Comparison of ENCODE assay signal across 14 mouse cellular contexts in the genomic region with DNA sequence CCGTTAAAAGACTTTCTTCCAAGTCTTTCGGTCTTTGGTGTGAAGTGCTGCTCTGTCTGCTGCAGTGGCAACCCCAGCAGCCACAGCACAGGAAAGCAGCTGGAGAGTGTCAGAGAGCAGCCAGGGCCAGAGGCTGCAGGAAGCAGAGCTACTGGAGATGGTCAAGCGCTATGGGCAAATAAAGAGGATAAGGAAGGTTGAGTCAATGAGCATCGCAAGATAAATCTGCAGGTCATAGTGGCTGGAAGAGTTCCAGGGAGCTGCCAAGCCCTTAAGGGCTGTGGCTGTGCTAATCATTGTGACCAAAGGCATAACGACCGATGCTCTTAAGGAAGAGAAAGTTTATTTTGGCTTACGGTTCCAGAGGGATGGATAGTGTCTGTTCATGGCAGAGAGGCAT.
DNase-seq lines count a peak whose midpoint lies in the region; ATAC-seq and TF ChIP-seq lines count a peak whose summit lies in the region.
"Had no signal": no experiment of that assay in that cellular context is flagged by ENCODE, and none has a peak within 500 bp of the region (broad histone marks: within the 10 kb centered on the region; RNA-seq: fewer than 3 reads in every experiment).

No protein-coding gene starts in this region.

- H3K27ac ChIP-seq in heart, embryonic 10.5 days = peak overlapping the region; percentile 56; the same call in 1 of the 2 replicates
- no peak overlapping the region for H3K27ac ChIP-seq in lung, postnatal 0 days (ENCODE audit: low read length)
- H3K27ac ChIP-seq: embryonic facial prominence, embryonic 13.5 days; liver, embryonic 12.5 days had no signal

- no peak overlapping the region for H3K4me2 ChIP-seq in lung, postnatal 0 days (replicated peaks; ENCODE audit: low read depth, low read length)
- H3K4me2 ChIP-seq: embryonic facial prominence, embryonic 13.5 days; liver, embryonic 12.5 days had no signal

- no peaks in the 10 kb centered on the region for H3K36me3 ChIP-seq in heart, embryonic 10.5 days
- H3K36me3 ChIP-seq in lung, postnatal 0 days (ENCODE audit: insufficient read depth, low read length) = no peaks in the 10 kb centered on the region
- H3K36me3 ChIP-seq: embryonic facial prominence, embryonic 13.5 days; liver, embryonic 12.5 days had no signal

- no peak for TF ChIP-seq EP300 in lung, postnatal 0 days (IDR thresholded peaks at IDR 0.05)

- DNase-seq in heart, embryonic 10.5 days (ENCODE audit: low spot score) = no peak
- no peak for DNase-seq in heart, adult 8-10 months (ENCODE audit: low spot score)
- peak; percentile 29 for DNase-seq in lung, postnatal 0 days (ENCODE audit: low spot score)
- DNase-seq in lung, postnatal 25 days (ENCODE audit: low spot score) = no peak
- peak; percentile 7 for DNase-seq in kidney, adult 9 months
- DNase-seq in lung, postnatal 10 days = peak; percentile 14
- DNase-seq in spleen, postnatal 14 days (ENCODE audit: low spot score in 2 of 2) = no peak
- DNase-seq in left cerebral cortex, adult 18-20 months (ENCODE audit: low spot score in 2 of 2) = no peak
- DNase-seq: cerebellum, postnatal 25 days; thymus, adult 2 months had no signal

- no peak for TF ChIP-seq CTCF in lung, postnatal 0 days (IDR thresholded peaks at IDR 0.05)

- 38% methylated on average over 7 of the region's 7 CpGs for WGBS in heart, embryonic 10.5 days
- 24% methylated on average over 7 of the region's 7 CpGs for WGBS in lung, postnatal 0 days

- ATAC-seq in lung, postnatal 0 days = peak; percentile 21; the same call in 1 of the 2 replicates
- ATAC-seq: hindbrain, embryonic 16.5 days; liver, embryonic 12.5 days; Patski had no signal

- no peak overlapping the region for H3K4me3 ChIP-seq in heart, embryonic 10.5 days
- H3K4me3 ChIP-seq in lung, postnatal 0 days (ENCODE audit: low read depth, low read length) = no peak overlapping the region
- H3K4me3 ChIP-seq: embryonic facial prominence, embryonic 13.5 days; liver, embryonic 12.5 days had no signal

- no peak overlapping the region for H3K9ac ChIP-seq in lung, postnatal 0 days (replicated peaks; ENCODE audit: low read depth)
- H3K9ac ChIP-seq: embryonic facial prominence, embryonic 13.5 days; liver, embryonic 12.5 days had no signal

- H3K27me3 ChIP-seq in heart, embryonic 10.5 days (ENCODE audit: insufficient read depth, poor library complexity, severe bottlenecking) = no peaks in the 10 kb centered on the region
- no peaks in the 10 kb centered on the region for H3K27me3 ChIP-seq in lung, postnatal 0 days (replicated peaks; ENCODE audit: insufficient read depth, low read length)
- H3K27me3 ChIP-seq: embryonic facial prominence, embryonic 13.5 days; liver, embryonic 12.5 days had no signal

- peaks cover 30% of the 10 kb centered on the region for H3K4me1 ChIP-seq in heart, embryonic 10.5 days
- no peaks in the 10 kb centered on the region for H3K4me1 ChIP-seq in lung, postnatal 0 days (ENCODE audit: insufficient read depth, low read depth, low read length)
- H3K4me1 ChIP-seq: liver, embryonic 12.5 days had no signal

- no peaks in the 10 kb centered on the region for H3K9me3 ChIP-seq in heart, embryonic 10.5 days
- H3K9me3 ChIP-seq in lung, postnatal 0 days (ENCODE audit: low read length) = no peaks in the 10 kb centered on the region
- H3K9me3 ChIP-seq: embryonic facial prominence, embryonic 13.5 days; liver, embryonic 12.5 days had no signal

Comparison
In these comparisons a context has a peak if more than half of its experiments do, and no peak if none do; other contexts are left out.
1. DNase-seq: peak in lung, postnatal 0 days (single experiment), kidney, adult 9 months (single experiment) and lung, postnatal 10 days (single experiment); none in heart, embryonic 10.5 days (single experiment), heart, adult 8-10 months (single experiment), lung, postnatal 25 days (single experiment), spleen, postnatal 14 days (0 of 2) and left cerebral cortex, adult 18-20 months (0 of 2).